Mouse (Mus musculus) urinary bladder, postnatal 14 days (tissue): ENCODE measurements at regions not wholly inside any gene's neighbourhood (a gene's known extent, or its start where the extent isn't known, plus 50 kb on each side); places are given as distances from the start of the nearest gene placed in this dataset.

Experiments
- DNase-seq: peaks from one replicate; pipeline ENCODE4 v3.0.0; 2021; ENCODE audit warnings: low spot score

GRCm38 (mm10) chr1:34739621-34740020, 103.2 kb downstream of the Fam168b start:
- DNase-seq: no peak

DNA sequence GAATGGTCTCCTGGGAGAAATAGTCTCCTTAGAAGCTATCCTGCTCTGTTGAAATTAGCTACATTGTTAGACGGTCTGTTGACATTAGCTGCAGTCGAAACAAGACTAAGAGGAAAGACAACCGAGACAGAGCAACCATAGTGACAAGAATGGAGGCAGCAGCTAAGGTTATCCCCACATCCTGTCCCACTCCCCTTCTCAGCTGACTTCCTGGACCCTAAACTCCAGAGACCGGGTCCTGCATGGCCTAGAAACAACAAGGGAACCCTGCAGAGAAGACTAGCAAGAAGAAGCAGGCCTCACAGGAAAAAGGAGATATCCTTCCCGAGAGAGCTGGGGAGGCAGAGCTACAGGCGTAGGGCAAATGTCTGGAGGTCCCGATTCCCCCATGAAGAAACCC, 102.0 kb downstream of the Fam168b start:
- DNase-seq: no peak

DNA sequence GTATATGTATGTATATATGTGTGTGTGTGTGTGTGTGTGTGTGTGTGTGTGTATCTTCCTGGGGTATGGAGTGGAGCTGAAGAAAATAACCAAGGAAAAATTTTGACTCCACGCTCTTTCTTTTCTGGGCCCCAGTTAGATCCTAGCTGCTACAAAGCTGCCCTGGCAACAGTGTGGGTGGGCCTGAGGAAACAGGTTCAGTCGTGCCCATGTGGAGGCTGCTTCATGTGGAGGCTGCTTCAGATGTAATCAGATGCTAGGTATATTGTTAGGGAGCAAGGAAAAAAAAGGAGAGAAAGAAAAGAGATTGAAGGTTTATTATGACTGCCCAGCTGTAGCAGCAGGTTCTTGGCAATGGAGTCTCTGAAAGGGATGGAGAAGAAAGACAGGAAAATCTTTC, 100.6 kb downstream of the Fam168b start:
- no peak for DNase-seq

GRCm38 (mm10) chr1:34745881-34746280, 97.0 kb downstream of the Fam168b start:
- DNase-seq: no peak

GRCm38 (mm10) chr1:34749161-34750040, 93.5 kb downstream of the Fam168b start:
- peak; percentile 16 for DNase-seq

DNA sequence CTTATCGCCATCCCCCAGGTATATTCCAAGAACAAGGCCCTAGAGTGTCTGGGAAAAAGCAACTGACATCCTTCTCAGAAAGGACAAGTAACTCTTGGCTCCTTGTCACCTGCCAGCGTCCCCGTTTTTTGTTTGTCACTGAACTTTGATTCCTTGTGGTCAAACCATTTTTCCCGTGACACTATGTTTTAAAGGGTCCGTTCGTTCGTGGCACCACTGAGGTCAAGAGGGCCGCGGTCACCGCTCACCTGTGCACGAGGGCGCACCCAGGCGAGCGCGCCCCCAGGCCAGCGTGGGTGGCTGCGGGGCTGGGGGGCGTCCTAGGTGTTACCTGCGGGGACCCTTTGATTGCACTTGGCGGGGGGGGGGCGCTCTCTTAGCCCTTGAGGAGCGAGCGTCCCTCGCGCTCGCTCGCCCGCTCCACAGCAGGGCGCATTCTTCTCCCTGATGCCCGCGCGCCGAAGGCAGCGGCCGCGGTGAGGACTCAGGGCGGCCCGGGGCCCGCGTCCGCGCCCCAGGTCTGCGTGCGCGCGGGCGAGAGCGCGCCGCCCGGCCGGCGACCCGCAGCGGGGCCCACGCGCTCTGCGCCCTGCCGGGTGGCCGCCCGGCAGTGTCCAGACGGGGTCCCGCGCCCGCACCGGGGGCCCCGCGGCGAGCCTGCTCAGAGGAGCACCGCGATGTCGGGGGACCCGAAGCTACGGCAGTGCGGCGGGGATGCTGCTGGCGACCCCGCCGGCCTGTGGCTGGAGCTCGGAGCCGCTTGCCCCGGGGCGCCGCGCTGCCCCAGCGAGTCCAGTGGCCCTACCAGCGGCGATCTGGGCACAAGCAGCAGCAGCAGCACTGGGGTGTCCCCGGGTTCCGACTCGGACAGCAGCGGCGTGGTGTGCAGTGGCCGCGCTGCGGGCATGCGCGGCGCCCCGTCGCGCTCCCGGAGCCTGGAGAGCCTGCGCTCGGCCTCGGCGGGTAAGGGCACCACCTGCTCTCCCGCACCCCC, 92.5 kb downstream of the Fam168b start:
- no peak for DNase-seq

DNA sequence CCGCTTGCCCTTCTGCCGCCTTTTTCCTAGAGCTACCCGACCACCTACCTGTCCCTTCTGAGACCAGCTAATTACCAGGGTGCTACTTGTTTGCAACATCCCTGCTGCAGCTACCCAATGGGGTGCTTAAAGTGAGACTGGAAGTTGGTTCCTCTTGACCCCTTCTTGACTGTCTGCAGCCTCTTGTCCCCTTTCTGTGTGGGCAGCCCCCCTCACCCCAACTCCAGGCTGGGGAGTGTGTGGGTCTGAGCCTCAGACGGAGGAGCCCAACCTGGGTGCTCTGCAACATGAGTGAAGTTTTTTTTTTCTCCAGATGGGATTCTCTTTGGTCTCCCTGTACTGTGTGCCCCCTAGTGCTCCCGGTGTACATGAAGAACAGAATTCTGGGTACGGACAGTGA, 91.7 kb downstream of the Fam168b start:
- no peak for DNase-seq

DNA sequence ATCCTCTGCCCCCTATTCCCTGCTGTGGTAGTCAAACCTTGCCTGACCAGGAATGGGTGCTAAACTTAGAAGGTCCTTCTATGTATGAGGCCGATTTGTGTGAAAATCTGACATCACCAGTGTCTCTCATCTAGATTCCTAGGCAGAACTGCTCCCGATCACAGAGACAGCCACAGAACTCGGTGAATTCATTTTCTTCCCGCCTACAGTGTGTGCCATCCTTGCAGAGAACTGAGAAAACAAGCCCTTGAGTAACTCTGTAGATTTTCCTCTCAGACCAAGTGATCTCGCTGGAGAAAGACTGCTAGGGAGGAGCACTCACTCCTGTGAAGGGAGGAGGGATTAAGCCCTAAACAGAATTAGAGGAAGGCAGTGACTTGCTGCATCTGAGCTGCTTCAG, 89.3 kb downstream of the Fam168b start:
- no peak for DNase-seq

DNA sequence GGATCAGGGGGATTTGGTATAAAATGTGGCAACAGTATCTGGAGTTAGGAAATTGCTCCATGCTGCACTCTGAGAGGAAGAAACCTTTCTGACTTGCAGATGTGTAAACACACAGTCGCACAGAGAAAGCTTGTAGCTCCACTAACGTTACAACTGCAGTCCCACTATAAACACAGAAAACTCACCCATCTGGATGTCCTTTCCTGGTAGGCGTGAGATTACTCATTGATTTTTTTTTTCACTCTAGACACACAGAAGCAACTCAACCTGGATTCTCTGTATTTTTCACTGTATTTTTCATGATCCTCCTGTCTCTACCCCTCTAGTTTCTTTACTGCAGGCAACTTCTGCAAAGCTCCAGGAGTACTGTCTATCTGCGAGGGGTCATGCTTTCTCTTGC, 82.3 kb downstream of the Fam168b start:
- no peak for DNase-seq

GRCm38 (mm10) chr1:34761436-34761835, 81.4 kb downstream of the Fam168b start:
- no peak for DNase-seq

- no peak for DNase-seq
Observed at GRCm38 (mm10) chr1:34761870-34762269, 81.0 kb downstream of the Fam168b start.
